Mouse (Mus musculus) thymus, adult 2 months (tissue): ENCODE results near the gene Cnmd.

ENCODE experiments used
- CTCF ChIP-seq: fragments of 200-500 bp; IDR thresholded peaks from 2 replicates; pipeline ENCODE4 v1.5.1; 2012; ENCODE audit warnings: mild to moderate bottlenecking, control low read depth, low read length, moderate library complexity, borderline replicate concordance; ENCODE audit not compliant: control insufficient read depth, poor library complexity, insufficient read depth; ENCODE audit errors: extremely low read depth
- POLR2A ChIP-seq: fragments of 200-500 bp; IDR thresholded peaks from 2 replicates; pipeline ENCODE4 v1.6.1; 2012; ENCODE audit warnings: mild to moderate bottlenecking, low read length, control low read depth, moderate library complexity; ENCODE audit not compliant: control insufficient read depth, poor library complexity, insufficient read depth; ENCODE audit errors: extremely low read depth

GRCm38 (mm10) chr14:79591611-79592010, 70.4 kb downstream of the Cnmd start:
- no peak for TF ChIP-seq POLR2A
- no peak for TF ChIP-seq CTCF
